Mouse (Mus musculus): ENCODE results near the gene Gstp3.

- TF ChIP-seq CTCF (IDR thresholded peaks at IDR 0.05; ENCODE audit: low read depth) (peak; percentile 44), EP300 (IDR thresholded peaks at IDR 0.05; ENCODE audit: low read depth) (no peak)
These were observed 25.6 kb upstream of the Gstp3 start for GRCm38 (mm10) chr19:4084984-4085383.
